Mouse (Mus musculus) kidney, adult 2 months (tissue): ENCODE results near the gene Polr3h. TPM values are rescaled to one million over a fixed set of nuclear protein-coding genes. Genes with fewer than 3 reads are reported as not detected.
A peak's percentile ranks its signal among the peaks of the same experiment; 100 is the strongest.
"Not testable (repeated sequence)": the region's sequence is repeated elsewhere in the genome, so short reads cannot be mapped to it uniquely, and the experiment has no call there.

Experiments
- DNase-seq: peaks from one replicate; pipeline ENCODE4 v3.0.0; 2021
- H3K27ac ChIP-seq: fragments of 200-500 bp; 2 replicates; pipeline ENCODE4 v1.5.1; 2012; ENCODE audit warnings: low read depth, low read length, control low read depth, inconsistent platforms; ENCODE audit not compliant: insufficient read depth
- H3K27me3 ChIP-seq: fragments of 200-500 bp; replicated peaks from 2 replicates; pipeline ENCODE4 v1.6.1; 2012; ENCODE audit warnings: mild to moderate bottlenecking, moderate library complexity, low read length, inconsistent platforms; ENCODE audit not compliant: control insufficient read depth, insufficient read depth
- H3K36me3 ChIP-seq: fragments of 200-500 bp; 2 replicates; pipeline ENCODE4 v1.6.1; 2012; ENCODE audit warnings: mild to moderate bottlenecking, moderate library complexity, low read length, inconsistent platforms; ENCODE audit not compliant: control insufficient read depth, insufficient read depth
- H3K4me1 ChIP-seq: fragments of 200-500 bp; 2 replicates; pipeline ENCODE4 v1.6.1; 2011; ENCODE audit warnings: low read length; ENCODE audit not compliant: control insufficient read depth, insufficient read depth
- H3K4me3 ChIP-seq: fragments of 200-500 bp; 2 replicates; pipeline ENCODE4 v1.5.1; 2011; ENCODE audit warnings: mild to moderate bottlenecking, low read depth, low read length, control low read depth; ENCODE audit not compliant: insufficient read depth
- CTCF ChIP-seq: fragments of 200-500 bp; conservative IDR thresholded peaks from 2 replicates; pipeline ENCODE4 v1.5.1; 2011; ENCODE audit warnings: low read depth, mild to moderate bottlenecking, control low read depth, low read length, moderate library complexity, mixed read lengths; ENCODE audit not compliant: insufficient read depth, insufficient read length
- POLR2A ChIP-seq: fragments of 200-500 bp; IDR thresholded peaks from one replicate; pipeline ENCODE4 v1.6.1; 2011; ENCODE audit warnings: low read depth, low read length, control low read depth
- WGBS: fragments of 180-500 bp; shearing (Covaris S2); methylation state at CpG from one replicate; pipeline ENCODE4 v1.1.7; 2018; 5-methylcytosine and 5-hydroxymethylcytosine counted together
- polyA plus RNA-seq: library from polyadenylated mRNA; depleted of rRNA; stranded (reverse); fragments of >200 nt; gene quantifications from 2 replicates; pipeline ENCODE4 v1.2.3, GENCODE M21; 2012

Polr3h gene
- polyA plus RNA-seq, 1 experiment, result 20.2 TPM

DNA sequence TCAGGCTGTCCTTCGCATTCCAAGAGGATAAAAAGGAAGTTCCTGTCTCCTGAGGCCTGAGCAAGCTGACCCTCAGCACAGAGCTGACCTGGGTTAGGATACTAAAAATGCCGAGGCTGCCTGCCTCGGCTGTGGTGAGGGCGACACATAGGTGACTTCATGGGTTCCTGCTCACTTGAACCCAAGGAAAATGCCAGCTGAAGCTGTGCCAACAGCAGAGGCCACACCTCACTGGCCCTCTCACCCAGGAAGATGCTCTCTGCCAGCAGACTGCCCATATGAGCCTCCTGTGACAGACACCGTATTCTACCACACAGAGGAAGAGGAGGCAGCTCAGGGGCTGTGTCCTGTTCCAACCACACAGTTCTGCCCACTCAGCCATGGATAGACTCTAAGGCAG is 7.0 kb downstream of the Polr3h start:
- H3K27ac ChIP-seq, result no peak overlapping the region
- H3K27me3 ChIP-seq, result no peaks in the 10 kb centered on the region
- 32% methylated on average over 5 of the region's 5 CpGs for WGBS
- peak; percentile 64 for DNase-seq
- no peak overlapping the region for H3K4me3 ChIP-seq
- H3K36me3 ChIP-seq, result no peaks in the 10 kb centered on the region; the same call in 1 of the 2 replicates
- peaks cover 6% of the 10 kb centered on the region; the same call in 1 of the 2 replicates for H3K4me1 ChIP-seq
- TF ChIP-seq POLR2A (no peak), CTCF (no peak)

DNA sequence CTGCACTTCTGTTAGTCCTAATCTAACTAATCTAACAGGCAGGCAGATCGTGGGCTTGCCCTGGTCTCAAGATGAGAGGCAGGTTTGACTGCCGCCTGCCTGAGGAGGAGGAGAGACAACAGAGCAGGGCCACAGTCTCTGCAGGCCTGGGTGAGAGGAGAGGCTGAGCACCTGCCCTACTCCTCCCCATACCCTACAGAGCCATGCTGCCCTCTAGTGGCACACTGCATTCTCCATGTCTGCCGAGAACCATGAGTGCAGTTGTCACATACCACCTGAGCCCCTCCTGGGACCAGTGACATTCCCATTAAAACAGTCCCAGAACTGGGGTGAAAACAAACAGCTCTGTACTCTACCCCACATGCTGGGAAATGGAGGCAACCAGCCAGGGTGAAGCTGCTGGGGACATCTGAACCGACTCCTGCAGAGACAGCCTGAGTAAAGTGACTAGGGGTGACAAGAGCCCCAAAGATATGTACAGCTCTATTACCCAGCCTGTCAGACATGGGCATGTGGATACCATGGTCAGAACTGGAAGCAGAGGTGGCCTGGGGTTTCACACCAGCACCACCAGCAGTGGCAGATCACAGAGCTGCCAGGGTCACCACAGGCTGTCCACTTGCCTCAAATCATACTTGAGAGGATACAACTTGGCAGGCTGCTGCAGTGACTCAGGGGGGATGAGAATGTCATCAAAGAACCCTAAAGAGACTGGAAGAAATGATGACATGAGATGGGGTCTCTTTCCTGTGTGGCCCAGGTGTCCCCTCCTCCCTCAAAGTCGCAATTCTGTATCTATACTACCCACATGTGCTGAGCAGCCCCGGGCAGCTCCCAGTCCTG is 8.2 kb downstream of the Polr3h start:
- Histone ChIP-seq H3K36me3 (no peaks in the 10 kb centered on the region; the same call in 1 of the 2 replicates), H3K27ac (no peak overlapping the region), H3K27me3 (no peaks in the 10 kb centered on the region), H3K4me1 (peaks cover 6% of the 10 kb centered on the region; the same call in 1 of the 2 replicates), H3K4me3 (no peak overlapping the region)
- TF ChIP-seq CTCF, result peak; percentile 98
- no peak for TF ChIP-seq POLR2A
- DNase-seq, result peak; percentile 78
- 56% methylated on average over 6 of the region's 6 CpGs for WGBS

DNA sequence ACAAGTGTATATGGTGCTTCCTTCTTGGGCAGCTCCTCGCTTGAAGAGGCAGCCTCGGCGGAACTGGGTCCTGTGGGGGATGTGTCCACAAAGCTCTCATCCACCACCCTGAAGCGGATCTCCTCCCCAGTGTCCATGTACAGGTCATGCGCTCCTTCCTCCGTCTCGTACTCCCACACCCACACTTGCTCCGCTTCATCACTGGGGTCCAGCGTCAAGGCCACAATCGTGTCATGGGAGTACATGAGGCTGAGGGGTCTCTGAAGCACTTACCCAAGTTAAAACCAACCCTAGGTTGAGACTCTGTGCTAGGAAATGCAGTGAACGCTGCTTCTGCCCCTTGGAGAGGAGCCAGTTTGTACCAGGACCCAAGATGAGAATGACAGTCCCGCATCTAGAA is 8.8 kb downstream of the Polr3h start:
- no peak overlapping the region for H3K27ac ChIP-seq

DNA sequence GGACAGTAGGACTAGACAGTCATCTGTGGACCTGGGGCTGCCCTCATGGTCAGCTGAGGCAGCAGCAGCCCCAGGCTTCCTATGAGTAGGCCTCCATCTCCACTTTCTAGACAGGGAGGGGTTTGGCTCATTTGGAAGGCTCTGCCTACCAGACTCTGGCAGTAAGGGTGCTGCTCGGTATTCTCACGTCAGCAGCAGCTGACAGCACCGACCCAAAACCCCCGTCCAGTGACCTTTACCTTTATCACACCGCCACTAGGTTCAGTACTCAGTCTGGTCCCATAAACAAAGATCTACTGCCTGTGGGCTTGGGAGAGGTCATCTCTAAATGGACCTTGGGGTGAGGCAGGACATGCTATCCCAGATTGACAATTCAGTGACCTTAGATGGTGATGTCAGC is 10.4 kb downstream of the Polr3h start:
- WGBS, result 52% methylated on average over 5 of the region's 5 CpGs
- Histone ChIP-seq H3K27ac (no peak overlapping the region), H3K27me3 (no peaks in the 10 kb centered on the region), H3K4me1 (peaks cover 6% of the 10 kb centered on the region; the same call in 1 of the 2 replicates), H3K4me3 (no peak overlapping the region), H3K36me3 (peaks cover 2% of the 10 kb centered on the region)
- no peak for DNase-seq
- TF ChIP-seq CTCF (no peak), POLR2A (no peak)

More for the DNA sequence above, 8.8 kb downstream of the Polr3h start:
- WGBS, result 69% methylated on average over 12 of the region's 12 CpGs
- DNase-seq, result no peak
- Histone ChIP-seq H3K4me3 (no peak overlapping the region), H3K36me3 (no peaks in the 10 kb centered on the region; the same call in 1 of the 2 replicates), H3K4me1 (peaks cover 6% of the 10 kb centered on the region; the same call in 1 of the 2 replicates), H3K27me3 (no peaks in the 10 kb centered on the region)
- no peak for TF ChIP-seq CTCF
- no peak for TF ChIP-seq POLR2A

DNA sequence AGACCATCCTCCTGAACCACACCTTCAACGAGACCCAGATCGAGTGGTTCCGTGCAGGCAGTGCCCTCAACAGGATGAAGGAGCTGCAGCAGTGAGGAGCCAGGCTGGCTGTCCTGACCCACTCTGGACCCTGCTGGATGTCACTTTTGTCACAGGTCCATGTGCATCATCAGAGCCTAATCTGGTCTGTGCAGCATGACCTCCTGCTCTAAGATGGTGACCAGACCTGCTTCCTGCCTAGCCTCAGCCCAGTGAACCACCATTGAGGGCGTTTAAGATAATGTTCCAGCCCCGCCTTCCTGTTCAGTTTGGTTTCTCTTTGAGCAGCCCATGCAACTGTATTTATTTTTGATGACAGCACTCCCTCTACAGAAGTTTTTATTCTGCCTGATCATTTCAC is 11.4 kb downstream of the Polr3h start:
- 80% methylated on average over 5 of the region's 5 CpGs for WGBS
- DNase-seq, result no peak
- Histone ChIP-seq H3K4me3 (no peak overlapping the region), H3K27ac (no peak overlapping the region), H3K27me3 (no peaks in the 10 kb centered on the region), H3K4me1 (peaks cover 6% of the 10 kb centered on the region; the same call in 1 of the 2 replicates), H3K36me3 (peaks cover 2% of the 10 kb centered on the region)
- no peak for TF ChIP-seq CTCF
- TF ChIP-seq POLR2A, result no peak

DNA sequence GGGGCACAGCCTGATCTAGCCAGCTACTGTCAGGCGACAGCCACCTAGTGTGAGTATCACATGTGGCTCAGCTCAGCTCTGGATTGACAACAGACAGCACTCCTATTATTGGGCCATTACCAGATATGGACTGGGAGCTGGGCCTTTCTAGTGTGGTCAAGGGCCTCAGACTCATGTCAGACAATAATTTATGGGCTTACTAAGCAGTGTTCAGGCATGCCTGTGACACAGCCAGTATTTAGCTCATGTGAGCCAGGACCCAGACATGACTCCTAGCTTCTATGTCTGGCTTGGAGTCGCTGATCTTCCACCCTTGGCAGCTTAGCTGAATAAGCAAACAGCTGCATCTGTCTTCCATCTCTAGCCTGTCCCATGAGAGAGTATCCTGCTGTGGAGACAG is 13.5 kb downstream of the Polr3h start:
- Histone ChIP-seq H3K27me3 (no peaks in the 10 kb centered on the region), H3K4me1 (no peaks in the 10 kb centered on the region), H3K27ac (no peak overlapping the region), H3K36me3 (peaks cover 2% of the 10 kb centered on the region), H3K4me3 (no peak overlapping the region)
- DNase-seq, result no peak
- 55% methylated on average over 2 of the region's 2 CpGs for WGBS
- TF ChIP-seq POLR2A (no peak), CTCF (no peak)

DNA sequence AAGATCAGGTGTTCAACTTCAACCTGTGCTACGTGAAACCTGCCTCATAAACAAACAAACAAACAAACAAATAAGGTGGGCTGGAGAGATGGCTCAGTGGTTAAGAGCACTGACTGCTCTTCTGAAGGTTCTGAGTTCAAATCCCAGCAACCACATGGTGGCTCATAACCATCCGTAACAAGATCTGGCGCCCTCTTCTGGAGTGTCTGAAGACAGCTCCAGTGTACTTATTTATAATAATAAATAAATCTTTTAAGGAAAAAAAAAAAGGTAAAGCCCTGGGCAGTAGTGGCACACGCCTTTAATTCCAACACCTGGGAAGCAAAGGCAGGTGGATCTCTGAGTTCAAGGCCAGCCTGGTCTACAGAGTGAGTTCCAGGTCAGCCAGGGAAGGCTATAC is 17.3 kb downstream of the Polr3h start:
- H3K36me3 ChIP-seq, H3K27me3 ChIP-seq, H3K4me1 ChIP-seq, DNase-seq, H3K27ac ChIP-seq, H3K4me3 ChIP-seq: not testable (repeated sequence)
- 88% methylated on average over 4 of the region's 4 CpGs for WGBS
